Mouse (Mus musculus) lung, postnatal 0 days (tissue): ENCODE measurements around the gene Arl6.

Source experiments
- CTCF ChIP-seq: IDR thresholded peaks from 2 replicates; pipeline ENCODE4 v1.5.1; 2016; ENCODE audit warnings: antibody characterized with exemption, mild to moderate bottlenecking
- EP300 ChIP-seq: IDR thresholded peaks from 2 replicates; pipeline ENCODE4 v1.6.1; 2016; ENCODE audit warnings: antibody characterized with exemption, mild to moderate bottlenecking, control low read depth

- no peak for TF ChIP-seq CTCF
- no peak for TF ChIP-seq EP300
Observed at GRCm38 (mm10) chr16:59566437-59566836, 72.8 kb downstream of the Arl6 start.
